Mouse (Mus musculus) embryo, embryonic 10.5 days (tissue): ENCODE data around the gene Gm9913.

Experiments
- DNase-seq: peaks from one replicate; pipeline ENCODE4 v3.0.0-alpha.2; 2015; ENCODE audit warnings: low spot score

Gm9913 gene

GRCm38 (mm10) chr2:125496696-125497095 lies 8.2 kb upstream of the Gm9913 start:
- DNase-seq: no peak

DNA sequence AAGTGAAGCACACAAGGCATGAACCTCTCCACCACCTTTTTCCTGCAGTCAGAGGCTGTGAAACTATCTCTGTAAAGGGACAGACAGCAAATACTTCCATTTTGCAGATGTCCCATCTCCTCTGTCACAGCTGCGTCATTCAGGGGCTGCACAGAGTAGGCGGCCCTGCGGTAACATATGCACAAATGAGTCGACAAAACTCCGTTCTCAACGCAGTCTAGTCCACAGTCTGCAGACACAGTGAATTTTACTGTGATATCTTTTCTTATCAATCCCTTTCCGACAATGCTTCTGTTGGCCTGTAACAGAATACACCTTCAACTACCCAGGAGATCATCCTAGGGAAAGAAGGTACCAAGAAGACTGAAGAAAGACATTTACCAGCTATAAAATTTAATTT lies 6.7 kb upstream of the Gm9913 start:
- DNase-seq: no peak

DNA sequence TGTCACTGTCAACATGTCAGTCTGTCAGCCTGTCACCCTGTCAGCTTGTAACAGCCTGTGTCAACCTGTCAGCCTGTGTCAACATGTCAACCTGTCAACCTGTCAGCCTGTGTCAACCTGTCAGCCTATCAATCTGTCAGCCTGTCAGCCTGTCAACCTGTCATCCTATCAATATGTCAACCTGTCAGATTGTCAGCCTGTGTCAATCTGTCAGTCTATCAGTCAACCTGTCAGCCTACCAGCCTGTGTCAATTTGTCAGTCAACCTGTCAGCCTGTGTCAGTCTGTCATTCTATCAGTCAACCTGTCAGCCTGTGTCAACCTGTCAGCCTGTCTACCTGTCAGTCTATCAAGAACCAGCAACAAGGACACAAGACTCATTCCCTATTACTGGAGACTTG lies 3.4 kb upstream of the Gm9913 start:
- no peak for DNase-seq

DNA sequence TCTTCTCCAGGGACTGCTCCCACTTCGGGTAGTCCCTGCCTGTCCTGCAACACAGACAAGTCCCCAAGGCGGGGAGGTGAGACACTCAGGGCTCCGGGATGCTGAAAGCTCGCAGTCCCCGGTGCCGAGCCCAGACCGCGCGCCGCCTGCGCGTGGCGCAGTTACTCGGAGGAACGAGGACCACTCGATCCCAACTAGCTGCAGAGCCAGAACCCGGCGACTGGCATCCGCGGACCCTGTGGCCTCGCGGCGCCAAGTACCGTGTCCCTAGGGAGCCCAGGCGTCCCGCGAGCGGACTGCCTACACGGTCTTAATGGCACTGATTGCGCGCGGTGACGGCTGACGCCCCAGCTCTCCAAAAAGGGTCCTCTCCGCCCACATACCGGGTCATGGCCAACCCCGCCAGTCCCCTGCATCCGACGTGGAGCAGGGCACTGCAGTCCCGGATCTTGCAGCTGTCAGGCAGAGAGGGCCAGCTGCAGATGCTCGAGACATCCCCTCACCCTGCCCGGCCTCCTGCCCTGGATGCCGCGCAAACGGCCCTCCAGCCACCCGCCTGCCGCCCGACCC lies 942 bp downstream of the Gm9913 start:
- no peak for DNase-seq

GRCm38 (mm10) chr2:125506316-125507054 lies 1.6 kb downstream of the Gm9913 start:
- DNase-seq: peak; percentile 83

GRCm38 (mm10) chr2:125507893-125508292 lies 3.0 kb downstream of the Gm9913 start, which contains the start of gene Fbn1:
Fbn1 (minus strand) TSS chr2:125507993.
- DNase-seq: no peak

DNA sequence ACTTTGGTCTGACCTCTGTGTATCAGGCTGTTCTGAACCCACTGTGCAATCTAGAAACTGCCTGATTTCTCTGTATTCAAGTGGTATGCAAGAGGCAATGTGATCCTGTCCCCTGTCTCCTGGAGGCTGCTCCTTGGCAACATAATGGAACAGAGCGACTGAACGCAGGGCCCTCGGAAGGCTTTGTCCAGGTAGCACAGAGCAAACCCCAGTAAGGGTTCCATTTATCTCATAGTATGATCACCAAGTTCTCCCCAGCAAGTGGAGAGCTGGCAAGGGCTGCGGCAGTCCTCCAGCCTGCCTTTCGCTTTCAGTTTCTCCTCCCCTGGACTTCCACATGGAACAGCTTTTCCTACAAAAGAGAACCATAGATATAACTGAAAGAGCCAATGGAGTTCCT lies 3.5 kb downstream of the Gm9913 start:
- no peak for DNase-seq

DNA sequence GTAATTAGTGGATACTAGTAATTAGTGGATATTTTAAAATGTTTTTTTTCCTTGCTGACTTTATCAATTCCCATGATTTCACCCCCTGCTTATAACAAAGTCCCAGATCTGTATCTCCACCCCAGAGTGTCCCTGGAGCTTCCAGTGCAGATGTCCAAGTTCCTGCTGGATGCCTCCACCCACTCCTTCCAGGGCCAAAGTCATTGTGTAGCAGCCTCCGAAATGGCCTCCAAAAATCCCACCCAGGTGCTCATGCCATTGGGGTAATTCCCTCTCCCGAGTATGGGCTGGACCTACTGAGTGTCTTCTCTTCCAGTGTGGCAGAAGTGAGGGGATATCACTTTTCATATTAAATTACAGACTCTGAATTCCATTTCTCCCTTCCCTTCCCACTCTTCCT lies 5.9 kb downstream of the Gm9913 start:
- no peak for DNase-seq

GRCm38 (mm10) chr2:125511898-125512297 lies 7.0 kb downstream of the Gm9913 start:
- DNase-seq: no peak

- no peak for DNase-seq
Measured at GRCm38 (mm10) chr2:125512544-125512943, 7.7 kb downstream of the Gm9913 start.

DNA sequence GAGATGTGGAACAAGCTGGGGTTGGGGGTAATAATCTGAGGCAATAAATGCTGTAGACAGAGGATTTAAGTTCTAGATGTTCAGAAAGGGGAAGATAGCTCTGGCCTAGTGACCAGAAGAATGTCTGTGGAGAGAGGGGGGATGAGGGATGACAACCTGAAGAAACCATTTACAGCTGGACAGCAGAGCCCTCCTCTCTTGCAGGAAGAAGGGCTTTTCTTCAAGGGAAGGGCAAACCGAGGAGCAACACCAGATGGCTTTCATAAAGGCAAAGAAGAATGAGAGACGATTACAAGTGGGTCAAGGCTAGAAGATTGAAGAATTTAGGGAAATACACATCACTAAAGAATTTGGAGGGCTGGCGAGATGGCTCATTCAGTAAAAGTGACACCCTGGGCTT lies 9.5 kb downstream of the Gm9913 start:
- DNase-seq: no peak

GRCm38 (mm10) chr2:125515291-125516057 lies 10.6 kb downstream of the Gm9913 start:
- no peak for DNase-seq

- peak; percentile 74 for DNase-seq
Measured at GRCm38 (mm10) chr2:125516594-125516993, 11.7 kb downstream of the Gm9913 start.

DNA sequence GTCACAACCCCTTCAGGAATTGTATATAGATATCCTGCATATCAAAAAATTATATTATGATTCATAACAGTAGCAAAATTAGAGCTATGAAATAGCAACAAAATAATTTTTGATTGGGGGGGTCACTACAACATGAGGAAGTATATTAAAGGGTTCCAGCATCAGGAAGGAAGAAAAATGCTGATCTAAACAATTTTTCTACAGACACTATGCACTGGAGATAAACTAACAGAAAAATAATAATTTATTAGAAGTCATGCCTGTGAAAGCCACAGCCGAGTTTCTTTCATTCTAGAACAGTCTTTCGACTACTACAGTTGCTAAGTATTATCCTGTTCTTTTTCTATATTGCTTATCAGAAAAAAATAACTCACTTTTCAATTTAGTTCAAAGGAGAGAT lies 20.6 kb downstream of the Gm9913 start:
- no peak for DNase-seq

DNA sequence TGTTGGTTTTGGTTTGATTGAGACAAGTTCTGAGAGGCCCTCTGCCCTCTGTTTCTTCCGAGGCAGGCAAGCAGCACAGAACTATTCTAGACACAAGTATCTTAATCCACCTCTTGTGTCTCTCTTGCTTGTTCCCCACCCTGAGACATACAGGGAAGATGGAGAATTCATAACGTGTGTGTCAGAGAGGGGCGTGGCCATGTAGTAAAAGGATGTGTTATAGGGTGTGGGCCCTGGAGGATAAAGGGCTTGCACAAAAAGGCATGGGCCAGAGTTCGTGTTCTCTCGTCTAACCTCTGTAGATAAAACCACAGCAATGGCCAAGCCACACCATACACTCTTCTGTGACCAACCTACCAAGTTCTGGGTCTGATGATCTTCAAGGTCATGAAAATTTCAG lies 21.7 kb downstream of the Gm9913 start:
- no peak for DNase-seq

DNA sequence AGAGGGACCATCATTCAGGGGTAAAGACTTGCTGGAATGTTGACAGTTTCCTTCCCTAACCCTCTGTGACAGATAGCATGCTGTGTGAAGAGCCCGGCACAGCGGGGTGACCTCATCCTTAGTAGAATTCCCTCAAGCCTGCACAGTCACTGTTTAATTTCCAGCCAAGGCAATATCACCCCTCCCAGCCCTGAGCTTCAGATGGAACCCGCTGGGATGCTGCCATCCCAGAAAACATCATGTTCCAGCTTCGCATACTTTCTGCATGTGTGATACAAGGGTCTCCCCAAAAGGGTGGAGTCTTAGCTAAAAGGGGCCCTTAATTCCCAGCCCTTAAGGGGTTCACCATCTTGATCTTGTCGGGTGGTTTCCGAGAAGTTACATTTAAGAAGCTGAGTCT lies 25.8 kb downstream of the Gm9913 start:
- DNase-seq: no peak

DNA sequence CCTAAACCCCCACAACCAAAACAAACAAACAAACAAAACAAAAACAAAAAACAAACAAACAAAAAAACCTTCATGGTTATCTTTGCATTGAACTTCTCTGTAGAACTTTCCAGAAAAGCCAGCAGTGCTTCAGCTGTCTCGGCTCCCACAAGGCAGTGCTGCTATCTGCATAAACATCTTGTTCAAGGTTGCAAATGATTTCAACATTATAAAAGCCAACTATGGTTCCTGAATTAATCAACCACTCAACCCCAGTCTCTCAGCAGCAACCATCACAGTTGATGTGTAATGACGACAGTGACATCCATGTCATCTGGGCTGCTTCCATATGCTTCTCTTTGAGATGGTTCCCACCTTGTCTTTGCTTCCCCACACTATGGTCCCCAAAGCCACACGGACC lies 34.8 kb downstream of the Gm9913 start:
- no peak for DNase-seq

DNA sequence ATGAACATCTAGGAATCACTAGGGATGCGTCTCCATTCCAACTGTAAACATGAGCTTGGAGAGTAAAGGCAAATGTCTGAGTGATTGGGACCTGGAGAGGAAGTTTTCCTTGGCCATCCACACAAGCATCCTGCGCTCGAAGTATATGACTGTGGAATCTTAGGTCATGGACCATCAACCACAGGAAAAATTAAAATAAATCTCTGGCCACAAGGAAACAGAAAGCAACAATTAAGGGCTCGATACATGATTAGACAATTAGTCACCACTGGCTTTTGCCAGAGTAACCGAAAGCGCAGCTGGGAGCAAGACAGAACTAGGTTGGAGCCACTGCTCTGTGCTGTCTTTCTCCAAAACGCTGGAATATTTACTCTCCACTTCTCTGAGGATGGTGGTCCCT lies 35.7 kb downstream of the Gm9913 start:
- DNase-seq: no peak

DNA sequence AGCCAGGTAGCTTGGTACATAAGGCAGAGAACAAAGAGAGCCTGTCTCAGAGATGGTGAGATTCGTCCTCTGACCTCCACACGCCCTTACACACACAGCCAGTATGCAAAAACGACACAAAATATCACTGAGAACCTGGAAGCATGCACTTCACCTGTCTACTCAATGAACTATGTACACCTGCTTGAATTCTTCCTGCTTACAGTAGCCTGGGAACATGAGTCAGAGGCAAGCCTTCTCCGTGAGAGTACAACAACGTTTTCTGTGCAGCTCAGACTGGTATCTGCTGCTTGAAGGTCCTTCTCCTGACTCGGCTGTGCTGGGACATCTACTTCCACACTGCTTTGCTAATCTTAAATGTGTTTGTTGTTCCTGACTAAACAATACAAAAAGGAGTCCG lies 36.6 kb downstream of the Gm9913 start:
- DNase-seq: no peak

DNA sequence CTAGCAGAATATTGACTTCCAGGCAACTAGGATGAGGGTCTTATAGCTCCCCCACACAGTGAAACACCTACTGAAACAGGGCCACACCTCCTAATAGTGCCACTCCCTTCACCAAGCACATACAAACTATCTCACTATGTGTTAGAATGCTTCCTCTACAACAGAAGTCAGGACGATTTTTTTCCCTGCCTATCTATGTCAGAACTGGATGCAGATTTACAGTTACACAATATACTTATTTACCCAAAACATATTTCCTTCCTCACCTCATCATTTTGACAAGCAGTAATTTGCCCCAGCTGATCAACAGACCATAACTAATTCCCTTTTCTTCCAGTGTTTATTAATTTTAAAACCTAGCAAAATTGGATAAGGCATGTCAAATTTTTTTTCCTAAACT lies 38.8 kb downstream of the Gm9913 start:
- no peak for DNase-seq

DNA sequence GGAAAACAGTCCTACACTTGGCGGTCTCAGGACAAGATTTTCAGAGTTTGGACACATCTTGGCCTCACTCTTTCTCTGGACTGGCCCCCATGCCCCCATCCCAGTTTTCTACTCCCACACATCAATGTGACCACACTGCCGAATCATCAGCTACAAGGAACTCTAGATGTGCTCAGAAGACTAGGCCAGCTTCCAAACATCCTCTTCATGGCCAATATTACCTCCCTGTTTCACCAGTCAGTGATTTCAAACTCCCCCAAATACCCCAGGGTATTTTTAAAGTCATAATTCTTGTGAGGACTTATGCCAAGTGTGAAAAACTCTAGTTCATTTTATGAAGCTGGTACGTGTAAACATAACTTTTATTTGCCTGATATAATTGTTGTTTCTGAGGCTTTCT lies 40.1 kb downstream of the Gm9913 start:
- no peak for DNase-seq

DNA sequence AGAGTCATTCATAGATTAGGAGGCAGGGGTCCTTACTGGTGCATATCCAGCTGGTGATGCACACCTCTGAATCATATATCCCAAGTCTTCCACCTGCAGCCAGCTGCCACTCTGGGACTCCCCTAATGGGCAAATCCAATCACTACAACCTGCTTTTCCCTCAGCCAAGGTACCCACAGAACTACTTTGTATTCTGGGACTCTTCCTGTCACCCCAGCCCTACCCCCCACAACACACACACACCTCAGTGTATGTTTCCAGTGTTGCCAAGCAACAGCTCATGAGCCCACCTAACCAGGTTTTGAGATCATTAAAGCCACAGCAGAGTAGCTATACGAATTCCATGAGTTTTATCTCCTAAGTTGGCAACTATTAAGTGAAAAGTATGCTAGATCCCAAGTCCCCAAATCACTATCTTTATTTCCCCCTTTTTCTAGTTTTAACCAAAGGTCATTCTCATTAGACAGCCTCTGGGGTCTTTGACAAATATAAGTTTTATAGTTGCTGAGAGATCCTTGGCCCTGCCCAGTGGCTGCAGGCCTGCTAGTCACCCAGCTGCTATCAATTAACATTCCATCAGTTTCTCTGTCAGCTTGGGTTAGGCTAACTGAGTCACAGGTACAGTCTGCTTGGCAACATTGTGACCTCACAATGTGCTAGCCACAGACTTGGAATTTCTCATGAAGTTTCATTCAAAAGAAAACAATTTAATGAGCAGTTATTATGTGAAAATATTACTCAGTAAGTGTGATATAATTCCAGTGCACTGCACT lies 44.1 kb downstream of the Gm9913 start:
- DNase-seq: peak; percentile 48

GRCm38 (mm10) chr2:125555830-125556229 lies 50.9 kb downstream of the Gm9913 start:
- DNase-seq: peak; percentile 8
